Mouse (Mus musculus) retina, postnatal 1 day (tissue): ENCODE measurements around the gene Zfand2a.
A peak's percentile ranks its signal among the peaks of the same experiment; 100 is the strongest.

Source experiments
- DNase-seq: peaks from one replicate; pipeline ENCODE4 v3.0.0-alpha.2; 2012

The Zfand2a gene

DNA sequence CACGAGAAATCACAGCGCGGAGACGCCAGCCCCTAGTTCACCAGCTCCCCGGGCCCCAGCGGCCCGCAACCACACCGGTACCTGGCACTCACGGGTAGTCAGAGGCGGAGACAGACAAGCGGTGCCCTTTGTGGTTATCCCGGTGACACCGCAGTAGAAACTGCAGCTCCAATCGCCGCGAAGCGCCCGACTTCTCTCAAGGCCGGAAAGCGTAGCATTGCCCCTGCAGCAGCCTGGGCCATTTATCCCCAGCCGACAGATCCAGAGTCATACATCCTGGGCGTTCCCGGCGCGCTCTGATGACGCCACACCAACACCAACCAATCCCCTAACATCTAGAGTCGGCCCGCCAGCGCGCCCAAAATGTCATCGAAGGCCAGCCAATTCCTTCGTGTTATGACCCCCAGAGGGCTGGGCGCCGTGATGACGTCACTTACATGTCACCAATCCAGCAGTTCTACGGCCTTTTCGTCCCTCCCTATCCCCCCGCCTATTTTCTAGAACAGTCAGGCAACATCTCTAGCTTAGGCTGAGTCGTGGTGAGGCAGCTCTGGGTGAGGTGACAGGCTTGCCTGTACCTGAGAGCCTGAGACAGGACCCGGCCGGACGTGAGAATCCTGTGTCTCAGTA lies at the start of gene Zfand2a:
Gene Zfand2a (minus strand): TSS at position 365 of the 630 bp plus-strand sequence.
- DNase-seq, result peak; percentile 100

DNA sequence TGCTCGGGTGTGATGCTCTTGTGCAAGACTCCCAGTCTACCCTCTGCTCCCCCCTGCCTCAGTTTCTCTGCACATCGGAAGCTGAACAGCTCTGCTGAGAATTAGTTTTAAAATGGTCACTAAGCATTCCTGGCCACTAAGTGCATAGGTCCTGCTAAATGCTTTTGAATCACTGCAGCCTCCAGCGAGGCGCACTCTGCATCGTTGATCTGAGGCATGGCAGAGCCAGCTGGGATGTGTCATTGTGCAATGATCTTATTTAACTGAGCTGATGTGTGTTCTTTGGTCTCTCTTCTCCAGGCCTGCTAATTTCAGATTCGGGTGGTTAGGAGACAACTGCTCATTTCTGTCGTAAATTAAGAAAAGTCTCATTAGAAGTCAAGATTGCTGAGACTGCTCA lies 44.5 kb upstream of the Zfand2a start:
- DNase-seq, result no peak

GRCm38 (mm10) chr5:139521987-139522386 lies 37.6 kb upstream of the Zfand2a start:
- no peak for DNase-seq

- DNase-seq, result no peak
Observed at GRCm38 (mm10) chr5:139520069-139520834, 35.9 kb upstream of the Zfand2a start.

GRCm38 (mm10) chr5:139516281-139516680 lies 31.9 kb upstream of the Zfand2a start:
- no peak for DNase-seq

GRCm38 (mm10) chr5:139512201-139512600 lies 27.9 kb upstream of the Zfand2a start:
- DNase-seq, result no peak

DNA sequence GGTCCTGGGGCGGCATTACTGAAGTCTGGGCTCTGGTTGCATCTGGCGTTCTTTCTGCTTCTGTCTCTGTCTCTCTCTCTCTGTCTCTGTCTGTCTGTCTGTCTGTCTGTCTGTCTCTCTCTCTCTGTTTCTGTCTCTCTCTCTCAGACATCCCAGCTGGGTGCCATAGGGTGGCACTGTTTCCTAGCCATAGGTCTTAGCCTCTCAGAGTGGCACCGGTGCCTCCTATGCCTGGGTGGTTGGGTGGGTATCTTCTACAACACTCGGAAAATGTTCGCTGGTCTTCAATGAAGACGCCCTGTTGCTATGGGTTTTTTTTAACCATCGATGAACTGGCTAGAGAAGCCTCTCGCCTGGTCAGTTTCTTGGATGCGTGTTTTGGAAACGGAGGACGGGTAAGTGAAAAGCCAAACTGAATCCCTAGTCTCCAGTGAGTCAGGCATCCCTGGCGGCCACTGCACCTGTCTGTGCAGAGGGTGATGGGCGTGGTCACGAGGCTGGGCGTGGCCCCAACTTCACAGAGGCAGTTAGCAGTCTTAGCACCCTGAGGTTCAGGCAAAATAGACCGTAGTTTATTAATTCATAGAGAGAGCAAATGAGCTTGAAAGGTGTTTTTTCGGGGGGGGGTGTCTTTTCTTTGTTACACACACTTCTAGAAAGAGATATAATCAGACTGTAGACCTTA lies 26.5 kb upstream of the Zfand2a start:
- peak; percentile 55 for DNase-seq

DNA sequence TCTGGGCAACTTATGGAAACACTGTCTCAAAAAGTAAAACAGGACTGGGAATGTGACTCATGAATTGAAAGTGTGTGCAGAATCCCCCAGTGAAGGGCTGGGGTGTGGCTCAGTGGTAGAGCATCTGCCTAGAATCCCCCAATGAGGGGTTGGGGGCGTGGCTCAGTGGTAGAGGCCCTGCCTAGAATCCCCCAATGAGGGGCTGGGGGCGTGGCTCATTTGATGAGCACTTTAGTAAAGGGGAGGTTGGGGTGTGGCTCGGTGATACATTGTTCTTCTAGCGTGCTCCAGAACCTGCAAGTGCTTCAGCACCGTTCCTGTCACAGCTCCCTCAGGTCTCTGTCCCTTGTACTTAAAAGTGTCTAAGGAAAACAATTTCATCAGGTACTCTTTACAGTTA lies 21.9 kb upstream of the Zfand2a start:
- peak; percentile 29 for DNase-seq

- DNase-seq, result peak; percentile 83
Observed at GRCm38 (mm10) chr5:139505073-139505606, 20.8 kb upstream of the Zfand2a start.

- DNase-seq, result peak; percentile 65
Observed at GRCm38 (mm10) chr5:139502281-139502680, 17.9 kb upstream of the Zfand2a start.

GRCm38 (mm10) chr5:139498791-139499190 lies 14.4 kb upstream of the Zfand2a start:
- no peak for DNase-seq

GRCm38 (mm10) chr5:139496939-139497338 lies 12.6 kb upstream of the Zfand2a start:
- no peak for DNase-seq

- DNase-seq, result no peak
Observed at GRCm38 (mm10) chr5:139495019-139495669, 10.8 kb upstream of the Zfand2a start.

- no peak for DNase-seq
Observed at GRCm38 (mm10) chr5:139493690-139494089, 9.3 kb upstream of the Zfand2a start.

DNA sequence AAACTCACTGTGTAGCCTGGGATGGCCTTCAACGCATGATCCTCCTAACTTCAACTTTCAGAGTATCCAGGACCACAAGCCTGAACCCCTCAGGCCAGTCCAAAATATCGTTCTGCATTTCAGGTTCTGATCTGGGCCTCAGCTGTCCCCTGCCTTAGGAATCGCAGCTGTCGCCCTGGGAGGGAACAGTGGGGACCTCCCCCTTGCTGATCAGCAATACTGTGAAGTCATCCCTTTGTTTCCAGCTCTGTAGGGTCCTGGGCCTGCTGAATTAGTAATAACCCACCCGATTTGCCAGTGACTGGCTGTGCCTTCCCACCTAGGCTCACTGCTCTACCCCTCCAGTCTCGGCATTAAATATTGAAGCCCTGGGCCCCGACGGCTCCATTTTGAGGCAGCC lies 7.0 kb upstream of the Zfand2a start:
- no peak for DNase-seq

DNA sequence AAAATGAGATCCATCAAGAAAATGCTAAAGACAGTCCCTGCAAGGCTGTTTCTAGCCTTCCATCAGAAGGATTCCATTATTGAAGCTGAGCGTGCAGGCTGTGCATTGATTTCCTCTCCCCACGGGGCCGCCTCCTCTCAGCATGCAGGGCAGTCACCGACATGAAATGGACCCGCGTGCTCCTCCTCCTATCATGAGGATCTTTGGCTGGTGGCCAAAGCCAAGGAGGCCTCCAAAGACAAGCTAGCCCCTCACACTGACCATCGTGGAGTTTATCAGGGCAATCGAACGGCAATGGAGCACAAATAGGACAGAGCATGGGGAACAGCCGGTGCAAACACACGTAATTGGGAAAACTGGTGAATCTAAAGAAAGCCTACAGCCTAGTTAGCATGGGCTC lies 5.8 kb upstream of the Zfand2a start:
- peak; percentile 20 for DNase-seq

DNA sequence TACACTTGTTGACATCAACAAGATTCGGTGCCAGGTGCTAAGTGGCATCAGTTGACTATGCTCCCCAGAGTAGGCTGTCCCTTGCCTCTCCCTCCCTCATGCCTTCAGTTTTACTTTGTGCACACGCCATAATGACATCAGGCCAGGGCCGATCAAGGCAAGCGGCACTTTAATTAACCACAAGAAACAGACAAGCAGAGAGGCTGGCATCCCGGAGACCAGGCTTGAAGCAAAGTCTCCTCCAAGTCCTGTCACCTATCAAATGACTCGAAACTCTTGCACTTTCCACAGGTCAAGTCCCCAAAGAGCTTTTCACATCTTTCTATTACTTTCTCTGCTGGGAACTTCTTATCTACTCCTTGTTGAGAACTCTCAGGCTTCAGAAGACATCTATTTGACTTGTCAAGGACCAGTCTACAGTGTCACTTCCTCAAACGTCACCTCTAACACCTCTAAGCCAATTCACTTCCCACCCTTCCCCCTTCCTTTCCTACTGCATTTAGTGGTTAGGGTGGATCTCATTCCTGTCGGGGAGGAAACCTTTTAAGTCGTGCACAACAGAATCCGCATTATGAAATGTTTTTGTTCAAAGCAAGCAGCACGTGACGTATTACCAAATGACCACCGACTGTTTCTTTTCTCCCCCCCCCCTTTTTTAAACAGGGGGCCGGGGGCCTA lies 1.0 kb downstream of the Zfand2a start:
- DNase-seq, result no peak

GRCm38 (mm10) chr5:139480406-139480805 lies 3.9 kb downstream of the Zfand2a start:
- DNase-seq, result no peak

DNA sequence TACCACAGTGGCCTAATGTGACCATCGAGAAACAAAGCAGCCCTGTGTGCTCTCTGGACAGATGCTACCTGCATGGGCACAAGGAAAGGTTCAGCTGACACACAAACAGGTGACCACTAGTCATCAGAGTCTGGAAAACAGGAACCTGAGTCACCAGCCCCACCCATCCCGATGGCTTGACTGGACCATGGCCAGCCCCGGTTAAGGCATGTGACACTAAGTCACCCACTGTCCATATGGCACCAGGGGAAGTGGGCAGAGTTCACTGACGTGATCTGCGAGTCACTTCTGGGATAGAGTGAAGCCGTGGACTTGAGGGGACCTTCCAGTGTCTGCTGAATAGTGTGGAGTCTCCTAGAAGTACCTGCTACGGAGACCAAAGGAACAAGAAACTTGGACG lies 5.3 kb downstream of the Zfand2a start:
- no peak for DNase-seq

DNA sequence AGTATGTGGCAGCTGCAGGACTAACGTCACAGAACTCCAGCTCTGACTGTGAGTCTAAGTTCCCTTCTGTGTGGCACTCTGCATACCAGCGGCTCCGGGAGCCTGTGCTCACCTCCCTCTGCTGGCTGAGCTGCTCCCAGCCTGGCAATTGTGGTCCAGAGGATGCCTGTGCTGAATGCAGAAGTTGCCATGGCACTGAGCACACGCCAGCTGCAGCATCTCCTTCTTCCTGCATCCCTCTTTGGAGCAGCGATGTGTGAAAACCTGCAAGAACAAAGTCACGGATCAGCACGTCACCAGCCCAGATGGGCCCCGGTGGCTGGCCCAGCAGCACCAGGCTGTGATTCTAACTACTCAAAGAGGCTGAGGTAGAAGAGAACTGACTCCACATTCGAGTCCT lies 9.6 kb downstream of the Zfand2a start:
- DNase-seq, result no peak

DNA sequence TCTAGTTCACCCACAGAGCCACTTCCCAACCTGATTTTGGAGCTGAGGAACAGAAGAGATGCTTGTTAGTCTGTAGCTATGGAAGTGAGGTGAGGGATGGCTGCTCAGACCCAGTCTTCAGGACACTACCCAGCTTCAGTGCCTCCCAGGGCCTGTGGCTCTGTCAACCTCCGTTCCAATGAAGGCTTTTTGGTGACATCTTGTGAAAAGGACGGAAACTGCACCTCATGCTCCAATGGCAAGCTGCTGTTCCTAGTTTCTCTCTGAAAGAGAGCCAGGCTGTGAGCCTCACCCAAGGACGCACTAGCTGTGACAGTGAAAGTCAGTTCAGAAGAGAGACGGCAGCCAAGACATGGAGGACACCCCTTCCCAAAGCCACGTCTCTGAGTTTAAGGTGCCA lies 16.4 kb downstream of the Zfand2a start:
- peak; percentile 34 for DNase-seq

DNA sequence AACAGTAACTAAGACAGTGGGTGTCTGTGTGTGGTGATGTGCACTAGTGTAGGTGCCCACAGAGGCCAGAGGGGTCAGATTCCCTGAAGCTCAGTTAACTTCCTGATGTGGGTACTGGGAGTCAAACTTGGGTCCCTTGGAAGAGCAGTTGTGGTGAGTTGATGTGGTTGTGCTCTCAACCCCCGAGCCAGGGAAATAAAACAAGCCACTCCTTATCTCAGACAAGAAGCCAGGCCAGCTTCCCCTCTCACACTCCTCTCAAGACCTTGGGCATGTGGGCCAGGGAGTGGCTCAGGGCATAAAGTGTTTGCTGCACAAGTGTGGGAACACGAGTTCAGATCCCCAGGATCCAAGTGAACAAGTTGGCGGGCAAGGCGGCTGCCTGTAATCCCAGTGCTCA lies 17.5 kb downstream of the Zfand2a start:
- DNase-seq, result no peak

DNA sequence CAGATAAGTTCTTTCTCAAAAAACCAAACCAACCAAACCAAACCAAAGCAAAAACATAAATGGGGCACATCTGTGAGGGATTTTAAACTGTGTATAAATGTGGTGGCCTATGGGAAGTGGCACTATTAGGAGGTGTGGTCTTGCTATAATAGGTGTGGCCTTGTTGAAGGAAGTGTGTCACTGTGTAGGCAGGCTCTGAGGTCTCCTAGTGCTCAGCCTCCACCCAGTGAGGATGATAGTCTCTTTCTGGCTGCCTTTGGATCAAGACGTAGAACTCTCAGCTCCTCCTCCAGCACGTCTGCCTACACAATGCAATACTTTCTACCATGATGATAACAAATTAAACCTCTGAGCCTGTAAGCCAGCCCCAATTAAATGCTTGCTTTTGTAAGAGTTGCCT lies 18.0 kb downstream of the Zfand2a start:
- no peak for DNase-seq
